Mouse (Mus musculus) liver, embryonic 14.5 days (tissue): Measurements from ENCODE around the gene Dcbld1.

ENCODE experiments used
- CTCF ChIP-seq: IDR thresholded peaks from 2 replicates; pipeline ENCODE4 v1.5.1; 2016; ENCODE audit warnings: antibody characterized with exemption, low read depth, control low read depth
- EP300 ChIP-seq: IDR thresholded peaks from 2 replicates; pipeline ENCODE4 v1.6.1; 2016; ENCODE audit warnings: antibody characterized with exemption, low read depth

- TF ChIP-seq CTCF = no peak
- no peak for TF ChIP-seq EP300
Observed at GRCm38 (mm10) chr10:52242015-52242414, 8.6 kb downstream of the Dcbld1 start.
